Mouse (Mus musculus) adrenal gland, adult 2 months (tissue): ENCODE results near the gene Mpg. TPM values are rescaled to one million over a fixed set of nuclear protein-coding genes. Genes with fewer than 3 reads are reported as not detected.
A peak's percentile ranks its signal among the peaks of the same experiment; 100 is the strongest.

Experiments
- DNase-seq: peaks from one replicate; pipeline ENCODE4 v3.0.0; 2021
- polyA plus RNA-seq: library from polyadenylated mRNA; depleted of rRNA; stranded (reverse); fragments of >200 nt; gene quantifications from 2 replicates; pipeline ENCODE4 v1.2.3, GENCODE M21; 2012
- total RNA-seq, 2 experiments: library from RNA; stranded (reverse); gene quantifications; 2 replicates each; pipeline ENCODE4 v1.2.3; 2021

Mpg gene
- total and polyA plus RNA-seq, 3 experiments: 17.1 to 21.1 (median 19.6) TPM

GRCm38 (mm10) chr11:32201922-32202685 is 24.2 kb upstream of the Mpg start:
- DNase-seq: no peak

DNA sequence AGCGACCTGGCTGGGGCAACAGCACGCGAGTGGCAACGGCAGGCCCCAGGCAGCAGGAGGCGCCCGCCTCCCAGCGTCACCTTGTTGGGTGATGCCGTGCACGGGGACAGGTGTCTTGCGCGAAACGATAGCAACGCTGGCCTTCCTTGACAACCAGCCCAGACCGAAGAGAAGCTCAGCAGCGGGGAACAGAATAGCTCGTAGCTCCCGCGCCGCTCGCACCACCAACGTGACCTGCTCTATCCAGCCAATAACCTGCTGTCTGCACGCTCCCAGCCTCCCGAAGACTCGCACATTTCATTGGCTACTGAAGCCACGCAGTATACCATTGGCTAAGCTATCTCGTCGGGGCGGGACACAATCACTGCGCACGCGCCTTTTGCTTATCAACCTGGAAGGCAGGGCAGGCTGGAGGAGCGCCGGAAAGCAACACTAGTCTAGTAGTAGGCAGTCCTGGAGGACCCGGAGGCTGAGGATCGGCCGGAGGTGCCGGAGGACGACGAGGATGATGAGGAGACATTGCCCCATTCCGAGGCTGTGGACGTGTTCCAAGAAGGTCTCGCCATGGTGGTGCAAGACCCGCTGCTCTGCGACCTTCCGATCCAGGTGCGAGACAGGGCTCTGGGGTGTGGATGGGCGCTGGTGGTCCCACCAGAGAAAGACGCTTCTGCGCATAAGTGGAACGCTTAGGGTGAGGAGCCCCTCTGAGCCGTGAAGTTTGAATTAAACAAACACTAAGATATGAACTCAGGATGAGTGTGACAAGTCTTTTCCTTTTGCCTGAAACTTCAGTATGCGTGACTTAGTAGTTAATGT is 21.0 kb upstream of the Mpg start, which contains the start of gene Snrnp25:
Gene Snrnp25 (plus strand): TSS at position 358 of the 816 bp plus-strand sequence.
- peak; percentile 97 for DNase-seq

- DNase-seq: no peak
These were observed 15.7 kb upstream of the Mpg start for GRCm38 (mm10) chr11:32210623-32211022.

GRCm38 (mm10) chr11:32215372-32216162 is 10.7 kb upstream of the Mpg start:
- DNase-seq: no peak

GRCm38 (mm10) chr11:32216851-32217250 is 9.5 kb upstream of the Mpg start:
- peak; percentile 60 for DNase-seq

- no peak for DNase-seq
These were observed 7.7 kb upstream of the Mpg start for GRCm38 (mm10) chr11:32218501-32219050.

DNA sequence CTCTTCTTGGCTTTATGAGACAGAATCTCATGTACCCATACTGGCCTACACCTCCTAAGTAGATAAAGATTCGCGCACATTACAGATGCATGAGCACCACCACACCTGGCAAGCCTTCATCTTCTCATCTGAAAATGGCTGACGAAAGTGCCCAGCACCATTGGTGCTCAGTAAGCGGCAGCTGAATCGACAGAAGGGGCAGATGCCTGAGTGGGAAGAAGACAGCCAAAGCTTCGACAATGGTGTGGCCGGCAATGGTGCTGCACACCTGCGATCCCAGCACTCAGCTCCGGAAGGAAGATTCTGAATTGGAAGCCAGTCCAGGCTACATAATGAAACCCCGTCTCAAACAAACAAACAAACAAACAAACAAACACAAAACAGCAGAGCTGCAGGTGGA is 7.0 kb upstream of the Mpg start:
- no peak for DNase-seq

GRCm38 (mm10) chr11:32220607-32221224 is 5.6 kb upstream of the Mpg start:
- no peak for DNase-seq

DNA sequence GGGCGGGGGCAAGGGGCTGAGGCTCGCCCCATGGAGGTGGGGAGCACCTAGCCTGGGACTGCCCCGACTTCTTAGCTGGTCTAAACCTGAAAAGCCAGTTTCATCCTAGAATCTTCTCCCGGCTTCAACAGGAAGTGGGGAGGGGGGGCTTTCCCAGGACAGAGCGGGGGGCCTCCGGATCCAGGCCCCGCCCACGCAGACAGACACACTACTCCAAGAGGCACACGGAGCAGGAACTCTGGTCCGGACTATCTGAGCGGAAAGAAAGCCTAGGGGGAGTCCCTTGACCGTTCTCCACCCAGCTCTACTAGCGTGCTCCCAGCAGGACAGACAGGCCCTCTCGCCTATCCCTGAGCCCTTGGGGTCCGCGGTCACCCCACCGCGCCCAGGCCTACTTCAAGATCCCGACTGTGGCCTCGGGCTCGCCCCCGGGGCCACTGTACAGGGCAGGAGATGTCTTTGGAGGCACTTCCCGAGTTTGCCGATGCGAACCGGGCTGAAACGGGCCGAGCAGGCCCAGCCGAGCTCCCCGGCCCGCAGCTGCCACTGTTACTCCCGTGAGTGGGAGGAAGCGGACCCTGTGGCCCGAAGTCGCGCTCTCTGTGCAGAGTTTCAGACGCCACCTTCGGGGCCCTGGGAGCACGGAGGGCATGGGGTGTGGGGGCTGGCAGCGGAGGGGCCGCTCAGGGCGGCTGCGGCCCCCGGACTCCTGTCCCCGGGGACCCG is 4.9 kb upstream of the Mpg start:
- DNase-seq: peak; percentile 80

- peak; percentile 84 for DNase-seq
These were observed 4.3 kb upstream of the Mpg start, which contains the start of gene Rhbdf1 for GRCm38 (mm10) chr11:32221951-32222409. Gene Rhbdf1 (minus strand): TSS chr11:32222300.

DNA sequence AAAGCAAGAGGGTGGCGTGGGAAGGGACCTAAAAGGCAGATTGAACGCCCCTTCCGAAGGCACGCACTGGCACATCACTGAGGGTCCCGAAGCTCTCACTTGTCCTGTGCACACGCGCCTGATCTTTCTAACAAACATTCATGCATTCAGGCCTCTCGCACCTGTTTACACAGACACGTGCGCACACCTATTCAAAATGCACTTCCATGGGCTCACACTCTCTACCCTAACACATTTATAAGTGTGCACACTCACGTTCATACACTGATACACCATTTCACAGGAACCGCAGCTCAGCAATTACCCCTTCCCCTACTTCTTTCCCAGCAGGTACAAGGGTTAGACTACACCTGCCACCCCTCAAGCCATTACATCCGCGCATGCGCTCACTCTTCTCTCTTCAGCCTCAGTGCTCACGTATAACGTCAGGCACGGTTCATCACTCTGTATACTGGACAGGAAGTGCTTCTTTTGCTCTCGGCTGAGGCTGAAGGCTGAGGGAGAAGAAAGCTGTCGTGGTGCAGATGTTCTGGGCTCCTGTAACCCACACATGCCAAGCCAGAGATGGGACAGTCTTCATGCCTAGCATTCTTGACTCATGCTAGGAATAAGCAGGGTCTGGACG is 3.6 kb upstream of the Mpg start:
- no peak for DNase-seq

DNA sequence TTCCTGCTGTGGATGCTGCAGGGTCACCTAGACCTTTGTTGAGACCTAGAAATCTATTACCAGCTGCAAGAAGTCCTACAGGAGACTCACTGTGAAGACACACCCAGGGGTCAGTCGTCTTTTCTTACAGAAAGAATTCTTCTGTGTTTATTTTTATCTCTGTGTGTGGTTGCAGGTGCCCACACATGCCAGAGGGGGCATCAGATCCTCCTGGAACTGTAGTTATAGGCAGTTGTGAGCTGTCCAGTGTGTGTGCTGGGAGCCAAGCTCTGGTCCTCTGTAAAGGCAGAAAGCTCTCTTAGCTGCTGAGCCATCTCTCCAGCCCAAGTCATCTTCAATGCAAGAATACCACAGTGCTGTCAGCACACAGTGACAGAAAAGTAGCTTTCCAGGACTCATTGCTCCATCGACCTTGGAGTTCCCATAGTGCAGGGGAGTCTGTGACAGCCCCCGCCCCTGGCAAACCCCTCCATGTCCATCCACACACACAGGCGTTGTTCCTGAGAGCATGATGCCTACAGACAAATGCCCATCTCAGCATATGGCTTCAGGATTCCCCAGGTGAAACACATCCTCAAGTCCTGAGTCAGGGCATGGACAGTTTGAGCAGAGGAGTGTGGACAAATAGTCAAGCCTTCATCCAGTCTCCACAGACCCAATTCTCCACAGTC is 2.9 kb upstream of the Mpg start:
- no peak for DNase-seq

DNA sequence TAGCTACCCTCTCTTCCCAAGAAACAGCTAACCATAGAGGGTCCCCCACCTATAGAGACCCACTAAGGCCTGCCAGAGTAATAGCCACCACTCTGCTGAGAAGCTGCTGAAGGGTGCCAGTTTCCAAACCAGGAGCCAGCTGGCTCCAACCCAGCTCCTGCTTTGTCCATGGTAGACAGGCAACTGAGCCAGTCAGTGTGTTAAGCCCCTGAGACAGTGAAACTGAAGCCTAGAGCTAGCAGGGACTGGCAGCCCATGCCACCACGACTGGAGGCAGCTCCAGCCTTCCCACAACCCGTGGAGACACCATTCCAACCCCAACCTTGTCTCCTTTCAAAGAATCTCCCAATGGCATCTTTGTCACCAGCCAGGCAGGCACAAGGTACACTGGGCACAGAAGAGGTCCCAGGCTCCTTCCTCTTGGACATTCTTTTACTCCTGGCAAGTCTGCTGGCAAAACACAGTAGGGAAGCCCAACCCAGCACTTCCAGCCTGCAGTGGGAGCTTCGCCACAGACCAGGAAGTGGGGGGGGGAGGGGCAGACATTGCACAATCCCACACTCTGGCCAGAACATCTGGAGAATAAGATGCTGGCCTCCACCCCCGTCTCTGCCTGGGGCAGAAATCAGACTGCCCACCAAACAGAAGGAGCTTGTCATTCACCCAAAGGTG is 1.7 kb upstream of the Mpg start:
- peak; percentile 87 for DNase-seq

- DNase-seq: peak; percentile 42
These were observed 842 bp upstream of the Mpg start for GRCm38 (mm10) chr11:32225222-32226104.

- DNase-seq: no peak
These were observed 736 bp downstream of the Mpg start for GRCm38 (mm10) chr11:32227041-32227440.

DNA sequence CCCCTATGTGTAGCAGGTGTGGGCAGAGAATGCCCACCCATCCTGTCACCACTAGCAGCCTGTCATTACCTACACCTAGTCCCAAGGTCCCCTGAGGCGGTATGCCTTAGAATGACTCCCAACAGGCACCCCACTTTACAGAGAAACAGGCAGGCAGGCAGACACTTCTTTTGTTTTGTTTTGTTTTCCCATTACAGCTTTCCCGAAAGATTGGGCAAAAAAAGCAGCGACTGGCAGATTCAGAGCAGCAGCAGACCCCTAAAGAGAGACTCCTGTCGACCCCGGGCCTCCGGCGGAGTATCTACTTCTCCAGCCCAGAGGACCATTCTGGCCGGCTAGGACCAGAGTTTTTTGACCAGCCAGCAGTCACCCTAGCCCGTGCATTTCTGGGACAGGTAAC is 1.2 kb downstream of the Mpg start:
- no peak for DNase-seq

DNA sequence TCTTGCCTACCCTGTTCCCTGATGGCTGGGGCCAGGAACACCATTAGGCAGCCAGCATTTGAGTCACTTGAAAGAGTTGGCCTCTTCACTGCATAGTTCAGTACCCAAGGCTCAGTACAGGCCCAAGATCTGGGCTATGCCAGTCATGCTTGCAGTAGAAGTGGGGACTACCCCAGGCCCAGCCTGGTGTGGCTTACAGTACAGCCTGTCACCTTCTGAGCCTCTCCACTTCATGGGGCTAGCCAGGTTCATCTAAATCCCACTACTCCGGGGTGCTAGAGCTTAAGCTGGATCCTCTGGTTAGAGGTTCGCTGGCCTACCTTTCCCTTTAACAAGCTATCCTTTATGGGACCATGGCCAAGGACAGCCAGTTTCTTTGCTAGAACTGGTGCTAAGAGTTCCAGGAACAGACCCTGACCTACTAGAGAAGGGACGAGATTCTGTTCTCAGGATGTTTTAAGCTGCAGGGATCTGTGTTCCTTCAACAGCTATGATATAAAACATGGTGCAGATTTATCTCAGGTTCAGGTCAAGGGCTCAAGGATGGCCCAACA is 2.1 kb downstream of the Mpg start:
- DNase-seq: no peak

GRCm38 (mm10) chr11:32230220-32230619 is 3.9 kb downstream of the Mpg start:
- DNase-seq: no peak
